Mouse (Mus musculus): ENCODE results near the gene Sardh. TPM values are rescaled to one million over a fixed set of nuclear protein-coding genes. Genes with fewer than 3 reads are reported as not detected.

Sardh gene
- polyA plus RNA-seq (2011; ENCODE audit: insufficient read depth, insufficient read length, low replicate concordance, missing spikeins), result 4.1 and 13.5 TPM in 2 replicates

- no peak within 1 kb of the TSS for H3K4me3 ChIP-seq (replicated peaks; ENCODE audit: control insufficient read depth, low read depth, low read length)
- H3K27ac ChIP-seq (ENCODE audit: control insufficient read depth, insufficient read depth, low read depth, low read length, poor library complexity), result no peak within 1 kb of the TSS
- TF ChIP-seq POLR2A (IDR thresholded peaks at IDR 0.05; ENCODE audit: borderline replicate concordance, control insufficient read depth, low read depth, low read length) (no peak), CTCF (IDR thresholded peaks at IDR 0.05; ENCODE audit: control insufficient read depth, insufficient read depth, low read length) (no peak)
- 60% methylated on average over 2 of the region's 2 CpGs for WGBS
- H3K4me1 ChIP-seq (ENCODE audit: control insufficient read depth, insufficient read depth, low read length), result no peaks in the 10 kb centered on the region
Observed at GRCm38 (mm10) chr2:27248211-27248610, at the start of gene Sardh. Gene Sardh, minus strand, starts transcription at chr2:27248337.

GRCm38 (mm10) chr2:27296656-27297406 is 48.7 kb upstream of the Sardh start:
- Histone ChIP-seq H3K4me1 (ENCODE audit: control insufficient read depth, insufficient read depth, low read length) (peaks cover 4% of the 10 kb centered on the region), H3K4me3 (replicated peaks; ENCODE audit: control insufficient read depth, low read depth, low read length) (no peak overlapping the region), H3K27ac (ENCODE audit: control insufficient read depth, insufficient read depth, low read depth, low read length, poor library complexity) (peak overlapping the region; percentile 89)
- WGBS, result 50% methylated on average over 9 of the region's 9 CpGs
- no peak for TF ChIP-seq CTCF (IDR thresholded peaks at IDR 0.05; ENCODE audit: control insufficient read depth, insufficient read depth, low read length)
- TF ChIP-seq POLR2A (IDR thresholded peaks at IDR 0.05; ENCODE audit: borderline replicate concordance, control insufficient read depth, low read depth, low read length), result no peak

GRCm38 (mm10) chr2:27294777-27295176 is 46.6 kb upstream of the Sardh start:
- no peak overlapping the region for H3K27ac ChIP-seq (ENCODE audit: control insufficient read depth, insufficient read depth, low read depth, low read length, poor library complexity)
- H3K4me3 ChIP-seq (replicated peaks; ENCODE audit: control insufficient read depth, low read depth, low read length), result no peak overlapping the region
- peaks cover 4% of the 10 kb centered on the region for H3K4me1 ChIP-seq (ENCODE audit: control insufficient read depth, insufficient read depth, low read length)
- 78% methylated on average over 3 of the region's 3 CpGs for WGBS
- TF ChIP-seq POLR2A (IDR thresholded peaks at IDR 0.05; ENCODE audit: borderline replicate concordance, control insufficient read depth, low read depth, low read length), result no peak
- TF ChIP-seq CTCF (IDR thresholded peaks at IDR 0.05; ENCODE audit: control insufficient read depth, insufficient read depth, low read length), result no peak

- 16% methylated on average over 3 of the region's 3 CpGs for WGBS
Observed at GRCm38 (mm10) chr2:27289019-27289418, 40.9 kb upstream of the Sardh start.

GRCm38 (mm10) chr2:27286971-27287710 is 39.0 kb upstream of the Sardh start:
- Histone ChIP-seq H3K4me1 (ENCODE audit: control insufficient read depth, insufficient read depth, low read length) (no peaks in the 10 kb centered on the region), H3K27ac (ENCODE audit: control insufficient read depth, insufficient read depth, low read depth, low read length, poor library complexity) (no peak overlapping the region), H3K4me3 (replicated peaks; ENCODE audit: control insufficient read depth, low read depth, low read length) (no peak overlapping the region)
- WGBS, result 78% methylated on average over 7 of the region's 7 CpGs
- TF ChIP-seq POLR2A (IDR thresholded peaks at IDR 0.05; ENCODE audit: borderline replicate concordance, control insufficient read depth, low read depth, low read length), result no peak
- no peak for TF ChIP-seq CTCF (IDR thresholded peaks at IDR 0.05; ENCODE audit: control insufficient read depth, insufficient read depth, low read length)

More at GRCm38 (mm10) chr2:27289019-27289418, 40.9 kb upstream of the Sardh start:
- Histone ChIP-seq H3K4me3 (replicated peaks; ENCODE audit: control insufficient read depth, low read depth, low read length) (no peak overlapping the region), H3K4me1 (ENCODE audit: control insufficient read depth, insufficient read depth, low read length) (no peaks in the 10 kb centered on the region), H3K27ac (ENCODE audit: control insufficient read depth, insufficient read depth, low read depth, low read length, poor library complexity) (no peak overlapping the region)
- TF ChIP-seq CTCF (IDR thresholded peaks at IDR 0.05; ENCODE audit: control insufficient read depth, insufficient read depth, low read length) (peak; percentile 66), POLR2A (IDR thresholded peaks at IDR 0.05; ENCODE audit: borderline replicate concordance, control insufficient read depth, low read depth, low read length) (no peak)

- no peak overlapping the region for H3K4me3 ChIP-seq (replicated peaks; ENCODE audit: control insufficient read depth, low read depth, low read length)
- H3K27ac ChIP-seq (ENCODE audit: control insufficient read depth, insufficient read depth, low read depth, low read length, poor library complexity), result no peak overlapping the region
- TF ChIP-seq CTCF (IDR thresholded peaks at IDR 0.05; ENCODE audit: control insufficient read depth, insufficient read depth, low read length), result no peak
- H3K4me1 ChIP-seq (ENCODE audit: control insufficient read depth, insufficient read depth, low read length), result no peaks in the 10 kb centered on the region
- 64% methylated on average over 7 of the region's 7 CpGs for WGBS
Observed at GRCm38 (mm10) chr2:27284441-27284840, 36.3 kb upstream of the Sardh start.

- H3K27ac ChIP-seq (ENCODE audit: control insufficient read depth, insufficient read depth, low read depth, low read length, poor library complexity), result no peak overlapping the region
- TF ChIP-seq POLR2A (IDR thresholded peaks at IDR 0.05; ENCODE audit: borderline replicate concordance, control insufficient read depth, low read depth, low read length) (no peak), CTCF (IDR thresholded peaks at IDR 0.05; ENCODE audit: control insufficient read depth, insufficient read depth, low read length) (no peak)
- no peaks in the 10 kb centered on the region for H3K4me1 ChIP-seq (ENCODE audit: control insufficient read depth, insufficient read depth, low read length)
- no peak overlapping the region for H3K4me3 ChIP-seq (replicated peaks; ENCODE audit: control insufficient read depth, low read depth, low read length)
- WGBS, result 83% methylated on average over 9 of the region's 9 CpGs
Observed at GRCm38 (mm10) chr2:27281771-27282170, 33.6 kb upstream of the Sardh start.

- 63% methylated on average over 13 of the region's 13 CpGs for WGBS
- TF ChIP-seq POLR2A (IDR thresholded peaks at IDR 0.05; ENCODE audit: borderline replicate concordance, control insufficient read depth, low read depth, low read length), result no peak
- TF ChIP-seq CTCF (IDR thresholded peaks at IDR 0.05; ENCODE audit: control insufficient read depth, insufficient read depth, low read length), result peak; percentile 67
- Histone ChIP-seq H3K4me3 (replicated peaks; ENCODE audit: control insufficient read depth, low read depth, low read length) (no peak overlapping the region), H3K27ac (ENCODE audit: control insufficient read depth, insufficient read depth, low read depth, low read length, poor library complexity) (no peak overlapping the region), H3K4me1 (ENCODE audit: control insufficient read depth, insufficient read depth, low read length) (no peaks in the 10 kb centered on the region)
Observed at GRCm38 (mm10) chr2:27280920-27281611, 32.9 kb upstream of the Sardh start.

Data from bone marrow, adult 2 months (tissue).